Mouse (Mus musculus) testis, adult 2 months (tissue): ENCODE data around the gene Hps4. TPM values are rescaled to one million over a fixed set of nuclear protein-coding genes. Genes with fewer than 3 reads are reported as not detected.

ENCODE experiments used
- H3K27ac ChIP-seq: fragments of 200-500 bp; 2 replicates; pipeline ENCODE4 v1.5.1; 2012; ENCODE audit warnings: low read depth, low read length; ENCODE audit not compliant: control insufficient read depth, insufficient read depth
- H3K27me3 ChIP-seq: fragments of 200-500 bp; 2 replicates; pipeline ENCODE4 v1.6.1; 2012; ENCODE audit warnings: mild to moderate bottlenecking, low read length, moderate library complexity; ENCODE audit not compliant: control insufficient read depth, insufficient read depth
- H3K36me3 ChIP-seq: fragments of 200-500 bp; 2 replicates; pipeline ENCODE4 v1.6.1; 2012; ENCODE audit warnings: mild to moderate bottlenecking, low read length; ENCODE audit not compliant: control insufficient read depth, insufficient read depth
- H3K4me1 ChIP-seq: fragments of 200-500 bp; 2 replicates; pipeline ENCODE4 v1.6.1; 2012; ENCODE audit warnings: low read length; ENCODE audit not compliant: control insufficient read depth, insufficient read depth
- H3K4me3 ChIP-seq: fragments of 200-500 bp; 2 replicates; pipeline ENCODE4 v1.5.1; 2012; ENCODE audit warnings: low read depth, mild to moderate bottlenecking, low read length, moderate library complexity, mixed read lengths; ENCODE audit not compliant: control insufficient read depth
- CTCF ChIP-seq: fragments of 200-500 bp; IDR thresholded peaks from 2 replicates; pipeline ENCODE4 v1.5.1; 2012; ENCODE audit warnings: low read depth, mild to moderate bottlenecking, inconsistent platforms, low read length, moderate library complexity; ENCODE audit not compliant: control insufficient read depth, insufficient read depth, insufficient replicate concordance
- POLR2A ChIP-seq: fragments of 200-500 bp; IDR thresholded peaks from 2 replicates; pipeline ENCODE4 v1.6.1; 2012; ENCODE audit warnings: low read depth, mild to moderate bottlenecking, inconsistent platforms, low read length, moderate library complexity; ENCODE audit not compliant: control insufficient read depth
- polyA plus RNA-seq: library from polyadenylated mRNA; depleted of rRNA; stranded (reverse); fragments of >200 nt; gene quantifications from 2 replicates; pipeline ENCODE4 v1.2.3, GENCODE M21; 2012

Hps4 gene
- polyA plus RNA-seq, 1 experiment = 64.6 TPM

GRCm38 (mm10) chr5:112355910-112356309, 13.0 kb downstream of the Hps4 start, which contains the start of gene Gm6583:
Gm6583 (minus strand) TSS chr5:112356033.
- peak within 1 kb of the TSS; percentile 82 for H3K4me3 ChIP-seq
- H3K4me1 ChIP-seq = peaks cover 9% of the 10 kb centered on the region
- TF ChIP-seq POLR2A (no peak; the same call in 1 of the 2 replicates), CTCF (no peak)
- H3K27me3 ChIP-seq = no peaks in the 10 kb centered on the region
- peak within 1 kb of the TSS; percentile 29; the same call in 1 of the 2 replicates for H3K27ac ChIP-seq
- H3K36me3 ChIP-seq = no peaks in the 10 kb centered on the region

GRCm38 (mm10) chr5:112356322-112356721, 13.4 kb downstream of the Hps4 start:
- H3K36me3 ChIP-seq = no peaks in the 10 kb centered on the region
- no peak overlapping the region for H3K27ac ChIP-seq
- no peaks in the 10 kb centered on the region for H3K27me3 ChIP-seq
- H3K4me3 ChIP-seq = peak overlapping the region; percentile 50
- TF ChIP-seq CTCF (no peak), POLR2A (no peak)
- peaks cover 9% of the 10 kb centered on the region for H3K4me1 ChIP-seq

- Histone ChIP-seq H3K27ac (no peak overlapping the region), H3K36me3 (no peaks in the 10 kb centered on the region), H3K27me3 (no peaks in the 10 kb centered on the region), H3K4me3 (no peak overlapping the region), H3K4me1 (peaks cover 9% of the 10 kb centered on the region)
- no peak for TF ChIP-seq POLR2A
- no peak for TF ChIP-seq CTCF
Measured at GRCm38 (mm10) chr5:112359520-112359919, 16.6 kb downstream of the Hps4 start.

GRCm38 (mm10) chr5:112360077-112360476, 17.2 kb downstream of the Hps4 start:
- H3K27me3 ChIP-seq = no peaks in the 10 kb centered on the region
- TF ChIP-seq POLR2A (no peak), CTCF (no peak)
- H3K4me1 ChIP-seq = peaks cover 9% of the 10 kb centered on the region
- H3K36me3 ChIP-seq = no peaks in the 10 kb centered on the region
- no peak overlapping the region for H3K4me3 ChIP-seq
- H3K27ac ChIP-seq = no peak overlapping the region

GRCm38 (mm10) chr5:112364184-112364797, 21.4 kb downstream of the Hps4 start:
- no peak overlapping the region for H3K27ac ChIP-seq
- H3K27me3 ChIP-seq = no peaks in the 10 kb centered on the region
- no peak for TF ChIP-seq POLR2A
- no peak for TF ChIP-seq CTCF
- no peak overlapping the region for H3K4me3 ChIP-seq
- H3K4me1 ChIP-seq = no peaks in the 10 kb centered on the region
- no peaks in the 10 kb centered on the region for H3K36me3 ChIP-seq

- no peak overlapping the region for H3K27ac ChIP-seq
- no peaks in the 10 kb centered on the region for H3K36me3 ChIP-seq
- H3K27me3 ChIP-seq = no peaks in the 10 kb centered on the region
- no peak for TF ChIP-seq POLR2A
- TF ChIP-seq CTCF = no peak
- no peak overlapping the region for H3K4me3 ChIP-seq
- peaks cover 2% of the 10 kb centered on the region; the same call in 1 of the 2 replicates for H3K4me1 ChIP-seq
Measured at GRCm38 (mm10) chr5:112366879-112367278, 24.0 kb downstream of the Hps4 start.

- Histone ChIP-seq H3K4me1 (peaks cover 2% of the 10 kb centered on the region; the same call in 1 of the 2 replicates), H3K36me3 (no peaks in the 10 kb centered on the region), H3K27me3 (no peaks in the 10 kb centered on the region), H3K27ac (no peak overlapping the region), H3K4me3 (no peak overlapping the region)
- no peak for TF ChIP-seq POLR2A
- TF ChIP-seq CTCF = no peak
Measured at GRCm38 (mm10) chr5:112367338-112367737, 24.5 kb downstream of the Hps4 start.
